Mouse (Mus musculus) megakaryocyte-erythroid progenitor cell, adult 5-6 weeks (primary cell): ENCODE results near the gene Chst12. TPM values are rescaled to one million over a fixed set of nuclear protein-coding genes. Genes with fewer than 3 reads are reported as not detected.
"Not testable (repeated sequence)": the region's sequence is repeated elsewhere in the genome, so short reads cannot be mapped to it uniquely, and the experiment has no call there.

ENCODE experiments used
- ATAC-seq: replicated peaks from 2 replicates; pipeline ENCODE4 v1.8.0; 2016; ENCODE audit warnings: mild to moderate bottlenecking, inconsistent platforms; ENCODE audit not compliant: severe bottlenecking, poor library complexity, low FRiP score, low TSS enrichment
- total RNA-seq, 2 experiments: library from RNA; stranded (forward) in 1 of 2; stranded (reverse) in 1 of 2; fragments of 200-1000, 215-1000 nt in 1 of 2; fragments of >200 nt in 1 of 2; fragmentation: Nextera tagmentation in 1 of 2; gene quantifications; 2 replicates each; pipeline ENCODE4 v1.2.3; 2014 to 2017

Chst12 gene
- 16.6 and 17.2 TPM in 2 replicates for total RNA-seq (2014; fragmentation: Nextera tagmentation)
- total RNA-seq (2017), result 3.6 and 3.9 TPM in 2 replicates

DNA sequence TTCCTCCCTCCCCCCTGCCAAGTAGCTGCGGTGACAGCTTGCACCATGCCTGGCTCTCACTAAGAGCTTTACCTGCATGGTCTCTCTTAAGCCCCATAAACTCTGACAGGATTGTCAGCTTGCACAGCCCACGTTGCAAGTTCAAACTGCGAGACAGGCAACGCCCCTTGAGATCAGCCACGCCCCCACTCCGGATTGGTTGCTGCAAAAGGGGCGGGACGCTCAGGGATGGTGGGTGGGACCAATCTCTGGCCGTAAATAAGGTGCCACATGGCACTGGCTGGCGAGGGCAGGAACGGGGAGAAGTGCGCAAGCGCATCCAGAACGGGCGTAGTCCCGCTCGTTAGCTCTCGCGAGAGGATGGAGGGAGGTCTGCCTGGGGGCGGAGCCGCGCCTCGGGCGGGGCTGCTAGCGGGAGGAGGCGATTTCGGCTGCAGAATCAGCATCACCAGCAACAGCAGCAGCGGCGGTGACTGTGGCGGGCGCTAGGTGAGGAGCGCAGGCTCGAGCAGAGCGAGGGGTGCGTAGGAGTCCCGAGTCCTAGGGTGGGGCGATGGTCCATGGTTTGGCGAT lies at the start of gene Chst12:
Gene Chst12 (plus strand): TSS at position 343 of the 573 bp plus-strand sequence.
- ATAC-seq, result peak; percentile 85

GRCm38 (mm10) chr5:140461476-140461875 lies 43.9 kb upstream of the Chst12 start:
- ATAC-seq, result no peak

DNA sequence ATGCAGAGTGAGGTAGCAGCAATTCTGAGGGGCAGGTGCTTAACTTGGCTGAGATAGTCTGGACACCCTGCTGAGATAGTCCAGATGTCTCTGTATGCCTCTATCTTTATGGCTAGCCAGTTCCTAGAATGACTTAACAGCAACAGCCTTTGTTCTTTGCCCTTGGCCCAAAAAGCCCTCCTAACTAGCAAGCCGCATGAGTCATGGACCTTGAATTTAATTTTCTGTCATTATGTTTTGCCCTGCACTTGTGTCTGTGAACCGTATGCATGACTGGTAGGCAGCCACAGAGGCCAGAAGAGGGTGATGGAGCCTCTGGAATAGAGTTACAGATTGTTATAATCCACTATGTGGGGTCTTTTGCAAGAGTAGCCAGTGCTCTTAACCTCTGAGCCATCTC lies 42.2 kb upstream of the Chst12 start:
- ATAC-seq, result not testable (repeated sequence)

GRCm38 (mm10) chr5:140464943-140465342 lies 40.4 kb upstream of the Chst12 start:
- no peak for ATAC-seq

DNA sequence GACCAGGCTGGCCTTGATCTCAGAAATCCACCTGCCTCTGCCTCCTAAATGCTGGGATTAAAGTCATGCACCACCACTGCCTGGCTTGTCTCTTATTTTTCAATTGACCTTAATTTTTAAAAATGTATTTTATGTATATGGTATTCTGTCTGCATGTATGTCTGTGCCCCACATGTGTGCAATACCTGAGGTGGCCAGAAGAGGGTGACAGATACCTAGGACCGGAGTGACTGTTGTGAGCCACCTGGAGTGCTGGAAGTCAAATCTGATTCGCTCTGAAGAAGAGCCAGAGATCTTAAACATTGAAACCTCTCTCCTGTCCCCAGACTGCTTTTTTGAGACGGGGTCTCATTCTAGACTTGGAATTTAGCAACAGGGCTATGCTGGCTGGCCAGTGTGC lies 33.0 kb upstream of the Chst12 start:
- peak; percentile 45; the same call in 1 of the 2 replicates for ATAC-seq

DNA sequence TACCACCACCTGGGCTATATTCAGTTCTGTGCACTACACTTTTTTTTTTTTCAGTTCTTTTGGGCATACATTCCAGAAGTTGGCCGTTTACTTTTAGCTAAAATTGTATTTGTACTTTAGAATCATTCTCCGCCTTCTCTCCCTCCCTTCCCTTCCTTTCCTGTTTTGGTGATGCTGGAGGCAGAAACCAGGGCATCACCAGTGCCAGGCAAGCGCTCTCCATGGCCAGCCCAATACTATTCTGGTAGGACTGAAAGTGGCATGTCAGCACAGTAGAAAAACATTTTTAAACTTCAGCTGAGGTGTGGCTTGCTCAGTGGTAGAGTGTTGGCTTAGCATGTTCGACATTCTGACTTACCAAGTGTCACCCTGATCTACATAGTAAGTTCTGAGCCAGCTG lies 23.9 kb upstream of the Chst12 start:
- ATAC-seq, result no peak

DNA sequence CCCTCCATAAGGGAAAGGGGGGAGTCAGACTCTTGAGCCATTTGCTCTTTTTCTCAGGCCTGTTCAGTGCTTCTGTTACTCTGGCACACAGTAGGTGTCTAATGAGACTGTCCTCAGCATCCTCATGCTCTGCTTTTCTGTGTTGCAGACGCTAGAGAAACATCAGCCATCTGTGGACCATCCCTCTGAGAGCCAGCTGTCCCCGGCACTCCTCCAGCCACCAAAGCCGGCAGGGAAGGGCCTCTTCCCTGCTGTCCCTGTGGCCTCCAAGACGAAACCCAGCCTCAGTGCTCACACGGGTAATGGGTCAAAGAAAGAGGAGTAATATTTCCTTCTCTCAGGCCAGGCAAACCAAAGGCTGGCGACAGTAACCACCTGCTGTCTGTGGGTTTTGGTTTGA lies 14.2 kb upstream of the Chst12 start:
- ATAC-seq, result no peak

GRCm38 (mm10) chr5:140492684-140493233 lies 12.6 kb upstream of the Chst12 start:
- ATAC-seq, result no peak

- no peak for ATAC-seq
These were observed 7.2 kb upstream of the Chst12 start for GRCm38 (mm10) chr5:140498176-140498575.

DNA sequence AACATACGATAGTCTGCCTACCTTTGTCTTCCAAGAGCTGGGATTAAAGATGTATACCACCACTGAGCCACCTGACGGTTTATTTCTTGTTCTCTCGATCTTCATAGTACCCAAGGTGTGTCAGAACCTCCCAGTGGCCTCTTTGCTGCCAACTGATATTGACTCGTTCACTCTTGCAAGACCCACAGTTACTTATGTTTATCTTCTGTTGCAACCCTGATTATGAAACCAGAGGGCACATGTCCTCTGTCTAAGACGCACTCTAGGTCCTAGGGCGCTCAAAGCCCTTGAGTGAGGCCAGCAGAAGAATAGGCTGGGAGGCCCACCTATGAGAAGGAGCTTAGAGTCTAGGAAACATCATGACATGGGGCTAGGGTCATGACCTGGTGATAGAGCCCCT lies 4.6 kb upstream of the Chst12 start:
- ATAC-seq, result peak; percentile 23

DNA sequence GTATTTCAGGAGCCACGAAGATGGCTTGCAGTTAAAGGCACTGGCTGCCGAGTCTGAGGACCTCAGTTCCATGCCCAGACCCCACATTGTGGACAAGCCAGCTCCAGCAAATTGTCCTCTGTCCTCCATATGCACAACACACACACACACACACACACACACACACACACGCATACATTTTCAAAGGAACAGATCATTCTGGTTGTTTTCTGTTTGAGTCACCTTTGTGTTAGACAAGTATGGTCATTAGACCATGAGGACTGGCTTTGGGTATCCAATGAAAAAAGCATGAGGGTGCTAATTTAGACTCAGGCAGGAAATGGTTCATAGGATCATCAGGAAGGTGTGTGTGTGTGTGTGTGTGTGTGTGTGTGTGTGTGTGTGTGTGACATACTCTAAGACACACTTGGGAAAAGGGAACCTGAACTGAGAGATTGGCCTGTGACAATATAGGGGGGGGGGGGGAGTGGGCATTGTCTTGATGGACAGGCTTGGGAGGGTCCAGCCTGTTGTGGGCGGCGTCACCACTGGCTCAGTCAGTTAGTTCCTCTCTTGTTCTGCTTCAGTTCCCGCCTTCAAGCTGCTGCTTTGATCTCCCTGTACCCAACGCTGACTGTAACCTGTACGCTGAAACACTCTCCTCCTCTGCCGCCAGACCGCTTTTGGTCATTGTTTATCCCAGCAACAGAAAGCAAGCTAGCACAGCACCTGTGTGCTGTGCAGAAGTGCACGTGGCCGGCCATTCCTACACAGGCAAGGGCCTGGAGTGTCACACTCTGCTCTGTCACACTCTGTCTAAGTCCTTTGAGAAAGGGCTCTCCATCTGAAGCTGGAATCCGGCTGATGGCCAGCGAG lies 3.1 kb upstream of the Chst12 start:
- no peak for ATAC-seq

GRCm38 (mm10) chr5:140502925-140503324 lies 2.4 kb upstream of the Chst12 start:
- ATAC-seq, result not testable (repeated sequence)

GRCm38 (mm10) chr5:140506096-140506794 lies 895 bp downstream of the Chst12 start:
- ATAC-seq, result no peak

- no peak for ATAC-seq
These were observed 2.3 kb downstream of the Chst12 start for GRCm38 (mm10) chr5:140507466-140508208.

GRCm38 (mm10) chr5:140508686-140509085 lies 3.3 kb downstream of the Chst12 start:
- no peak for ATAC-seq

DNA sequence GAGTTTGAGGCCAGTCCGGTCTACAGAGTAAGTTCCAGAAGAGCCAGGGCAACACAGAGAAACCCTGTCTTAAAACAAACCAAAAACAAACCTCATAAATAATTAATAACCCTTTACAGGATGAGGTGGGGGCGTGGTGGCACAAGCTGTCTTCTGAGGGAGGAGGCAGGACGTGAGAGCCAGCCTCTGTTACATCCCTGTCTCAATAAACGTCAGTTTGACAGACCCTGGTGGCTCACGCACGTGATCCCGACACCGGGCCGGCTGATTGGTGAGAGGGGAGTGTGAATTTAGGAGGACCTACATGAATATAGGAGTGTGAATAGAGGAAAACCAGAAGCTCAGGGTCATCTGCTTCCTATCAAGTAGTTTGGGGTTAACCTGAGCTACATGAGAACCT lies 3.9 kb downstream of the Chst12 start:
- ATAC-seq, result no peak

DNA sequence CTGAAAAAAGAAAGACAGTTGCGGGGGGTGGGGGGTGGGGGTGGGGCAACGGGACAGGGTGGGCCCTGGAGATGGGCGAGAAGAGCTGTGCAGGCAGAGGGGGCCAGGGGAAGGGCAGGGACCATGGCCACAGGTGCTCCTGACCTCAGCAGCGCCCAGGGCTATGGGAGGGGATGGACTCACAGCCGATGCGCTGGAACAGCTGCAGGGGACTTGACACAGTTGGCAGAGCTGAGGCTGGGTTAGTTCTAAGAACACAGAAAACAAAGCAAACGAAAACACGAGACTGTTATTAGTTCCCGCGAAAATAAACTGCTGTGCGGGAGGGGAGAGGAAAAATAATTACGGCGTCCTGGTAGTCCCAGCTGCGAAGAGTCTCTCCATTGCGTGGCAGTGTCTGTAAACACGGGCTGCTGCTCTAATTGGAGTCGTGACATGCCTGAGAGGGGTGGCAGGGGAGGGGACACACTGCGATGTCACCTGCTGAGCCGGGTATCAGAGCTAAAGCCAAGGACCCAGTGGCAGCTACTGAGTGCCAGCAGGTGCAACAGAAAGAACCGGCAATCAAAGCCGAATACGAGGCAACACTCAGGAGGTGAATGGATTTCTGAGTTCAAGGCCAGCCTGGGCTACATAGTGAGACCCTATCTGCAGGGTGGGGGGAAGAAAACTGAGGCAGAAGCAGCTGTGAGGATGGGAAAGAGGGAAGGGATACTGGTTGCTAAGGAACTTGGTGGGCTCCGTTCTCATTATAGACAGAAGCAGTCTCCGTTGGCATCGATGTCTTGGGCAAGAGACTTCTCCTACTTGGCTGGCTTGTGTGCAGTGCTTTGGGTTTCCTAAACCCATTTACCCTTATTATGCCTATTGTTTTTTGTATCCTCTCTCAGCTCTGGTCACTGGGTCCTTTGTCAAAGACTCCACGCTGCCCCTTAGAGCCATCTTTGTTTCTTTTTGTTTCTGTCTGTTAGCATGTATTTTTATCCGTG lies 5.0 kb downstream of the Chst12 start:
- ATAC-seq, result no peak

DNA sequence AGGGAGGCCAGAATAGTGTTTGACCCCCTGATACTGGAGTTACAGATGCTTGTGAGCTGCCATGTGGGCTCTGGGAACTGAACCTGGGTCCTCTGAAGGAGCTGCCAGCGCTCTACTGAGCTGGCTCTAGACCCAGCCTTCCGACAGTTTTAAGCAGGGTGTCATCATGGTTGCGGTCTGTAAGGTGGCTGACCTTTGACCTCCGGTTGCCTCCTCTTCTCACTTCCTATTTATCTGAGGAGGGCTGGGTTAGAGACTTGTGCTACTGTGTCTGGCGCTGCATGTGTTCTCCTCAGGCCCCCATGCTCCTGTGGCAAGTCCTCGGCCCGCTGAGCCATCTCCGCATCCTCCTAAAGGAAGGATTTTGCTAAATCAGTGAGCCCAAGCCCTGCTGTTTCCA lies 8.6 kb downstream of the Chst12 start:
- no peak for ATAC-seq
